Mouse (Mus musculus): ENCODE data around the gene Atxn1.

- TF ChIP-seq CTCF (IDR thresholded peaks at IDR 0.05; ENCODE audit: low read depth, low read length): no peak
- TF ChIP-seq TAL1 (conservative IDR thresholded peaks at IDR 0.05; ENCODE audit: low read depth, low read length): no peak
- no peak for TF ChIP-seq GATA1 (IDR thresholded peaks at IDR 0.05; ENCODE audit: borderline replicate concordance, low read length)
- TF ChIP-seq GATA2 (IDR thresholded peaks at IDR 0.05; ENCODE audit: borderline replicate concordance, low read depth, low read length): no peak
Observed at GRCm38 (mm10) chr13:45852288-45852687, 112.5 kb downstream of the Atxn1 start.
